Mouse (Mus musculus) limb, embryonic 11.5 days (tissue): Measurements from ENCODE around the gene Rrp12. TPM values are rescaled to one million over a fixed set of nuclear protein-coding genes. Genes with fewer than 3 reads are reported as not detected.

Experiments used
- ATAC-seq: fragments of 200-750 bp; cut with Nextera tagmentation; 2 replicates; pipeline ENCODE4 v1.8.0; 2017; ENCODE audit warnings: low read depth; ENCODE audit not compliant: insufficient number of reproducible peaks, low FRiP score, low TSS enrichment
- DNase-seq: peaks from one replicate; pipeline ENCODE4 v3.0.0-alpha.2; 2015; ENCODE audit warnings: low spot score
- H3K27ac ChIP-seq: fragments of 300-500 bp; sonication (generic); replicated peaks from 2 replicates; pipeline ENCODE4 v1.5.1; 2014; ENCODE audit warnings: low read depth, mild to moderate bottlenecking, low read length
- H3K27me3 ChIP-seq: fragments of 300-500 bp; sonication (generic); 2 replicates; pipeline ENCODE4 v1.6.1; 2014; ENCODE audit warnings: mild to moderate bottlenecking, low read length, mixed read lengths; ENCODE audit not compliant: control insufficient read depth, insufficient read depth
- H3K36me3 ChIP-seq: fragments of 300-500 bp; sonication (generic); 2 replicates; pipeline ENCODE4 v1.6.1; 2014; ENCODE audit warnings: mild to moderate bottlenecking, low read length, moderate library complexity, mixed read lengths; ENCODE audit not compliant: control insufficient read depth, insufficient read depth
- H3K4me1 ChIP-seq: fragments of 300-500 bp; sonication (generic); 2 replicates; pipeline ENCODE4 v1.6.1; 2014; ENCODE audit warnings: low read length, mixed read lengths; ENCODE audit not compliant: control insufficient read depth, insufficient read depth
- H3K4me2 ChIP-seq: fragments of 300-500 bp; sonication (generic); 2 replicates; pipeline ENCODE4 v1.6.1; 2014; ENCODE audit warnings: low read depth, mild to moderate bottlenecking, moderate library complexity; ENCODE audit not compliant: severe bottlenecking
- H3K4me3 ChIP-seq: fragments of 300-500 bp; sonication (generic); 2 replicates; pipeline ENCODE4 v1.5.1; 2014; ENCODE audit warnings: low read depth, low read length
- H3K9ac ChIP-seq: fragments of 300-500 bp; sonication (generic); 2 replicates; pipeline ENCODE4 v1.6.1; 2014; ENCODE audit warnings: mild to moderate bottlenecking, low read length
- H3K9me3 ChIP-seq: fragments of 300-500 bp; sonication (generic); 2 replicates; pipeline ENCODE4 v1.6.1; 2016; ENCODE audit warnings: low read length; ENCODE audit not compliant: control insufficient read depth
- WGBS: fragments of 180-500 bp; shearing (Covaris S2); extraction: QIAGEN DNeasy Blood & Tissue Kit; methylation state at CpG from one replicate; pipeline ENCODE4 v1.1.7; 2014; 5-methylcytosine and 5-hydroxymethylcytosine counted together
- polyA plus RNA-seq: library from polyadenylated mRNA; unstranded; fragments of >200 nt; fragmentation: Nextera tagmentation; extraction: Ambion mirVana; gene quantifications from 2 replicates; pipeline ENCODE4 v1.2.1, GENCODE M21; 2014

The Rrp12 gene
- polyA plus RNA-seq, 1 experiment from 2014 or later, result 16.1 TPM

GRCm38 (mm10) chr19:41839685-41840084 lies 56.3 kb downstream of the Rrp12 start:
- no peaks in the 10 kb centered on the region for H3K27me3 ChIP-seq
- 96% methylated on average over 3 of the region's 3 CpGs for WGBS
- no peak overlapping the region for H3K4me3 ChIP-seq
- no peaks in the 10 kb centered on the region for H3K9me3 ChIP-seq
- no peak overlapping the region for H3K9ac ChIP-seq
- H3K36me3 ChIP-seq, result no peaks in the 10 kb centered on the region
- no peak for DNase-seq
- ATAC-seq, result no peak
- H3K4me1 ChIP-seq, result no peaks in the 10 kb centered on the region
- H3K4me2 ChIP-seq, result no peak overlapping the region
- no peak overlapping the region for H3K27ac ChIP-seq

- no peaks in the 10 kb centered on the region for H3K27me3 ChIP-seq
- no peaks in the 10 kb centered on the region for H3K4me1 ChIP-seq
- ATAC-seq, result no peak
- H3K9ac ChIP-seq, result no peak overlapping the region
- no peak overlapping the region for H3K4me2 ChIP-seq
- no peak for DNase-seq
- 36% methylated on average over 6 of the region's 6 CpGs for WGBS
- no peak overlapping the region for H3K4me3 ChIP-seq
- H3K9me3 ChIP-seq, result no peaks in the 10 kb centered on the region
- no peak overlapping the region for H3K27ac ChIP-seq
- no peaks in the 10 kb centered on the region for H3K36me3 ChIP-seq
Observed at GRCm38 (mm10) chr19:41838808-41839207, 57.2 kb downstream of the Rrp12 start.

- H3K27ac ChIP-seq, result no peak overlapping the region
- H3K36me3 ChIP-seq, result no peaks in the 10 kb centered on the region
- no peak overlapping the region for H3K9ac ChIP-seq
- H3K9me3 ChIP-seq, result no peaks in the 10 kb centered on the region
- H3K4me2 ChIP-seq, result no peak overlapping the region
- DNase-seq (peak; percentile 18), ATAC-seq (no peak)
- H3K4me3 ChIP-seq, result no peak overlapping the region
- H3K4me1 ChIP-seq, result no peaks in the 10 kb centered on the region
- H3K27me3 ChIP-seq, result no peaks in the 10 kb centered on the region; the same call in 1 of the 2 replicates
- WGBS, result 58% methylated on average over 4 of the region's 4 CpGs
Observed at GRCm38 (mm10) chr19:41837917-41838261, 58.1 kb downstream of the Rrp12 start.

GRCm38 (mm10) chr19:41837194-41837916 lies 58.6 kb downstream of the Rrp12 start:
- H3K27ac ChIP-seq, result no peak overlapping the region
- H3K27me3 ChIP-seq, result peaks cover 4% of the 10 kb centered on the region
- ATAC-seq, result no peak
- H3K36me3 ChIP-seq, result no peaks in the 10 kb centered on the region
- 50% methylated on average over 9 of the region's 9 CpGs for WGBS
- no peaks in the 10 kb centered on the region for H3K4me1 ChIP-seq
- DNase-seq, result peak; percentile 21
- H3K9me3 ChIP-seq, result no peaks in the 10 kb centered on the region
- H3K4me3 ChIP-seq, result no peak overlapping the region
- no peak overlapping the region for H3K4me2 ChIP-seq
- H3K9ac ChIP-seq, result no peak overlapping the region

DNA sequence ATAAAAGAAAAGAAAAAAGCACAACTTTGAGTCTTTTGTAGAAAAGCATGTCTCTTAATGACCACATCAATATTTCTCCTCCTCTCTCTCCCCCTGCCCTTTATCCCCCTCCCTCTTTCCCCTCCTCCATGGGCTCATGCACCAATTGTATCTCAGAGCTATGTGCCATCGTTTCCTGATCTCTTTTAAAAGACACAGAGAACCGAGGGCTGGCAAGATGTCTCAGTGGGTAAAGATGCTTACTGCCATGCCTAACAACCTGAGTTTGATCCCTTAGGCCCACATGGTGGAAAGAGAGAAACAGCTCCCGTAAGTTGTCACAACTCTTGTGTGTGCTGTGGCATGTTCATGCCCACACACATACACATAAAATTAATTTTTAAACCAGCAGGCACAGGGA lies 59.3 kb downstream of the Rrp12 start:
- no peak overlapping the region for H3K4me2 ChIP-seq
- ATAC-seq, result no peak
- no peaks in the 10 kb centered on the region for H3K9me3 ChIP-seq
- no peak overlapping the region for H3K9ac ChIP-seq
- no peaks in the 10 kb centered on the region for H3K36me3 ChIP-seq
- H3K4me3 ChIP-seq, result no peak overlapping the region
- H3K4me1 ChIP-seq, result peaks cover 4% of the 10 kb centered on the region
- H3K27me3 ChIP-seq, result peaks cover 10% of the 10 kb centered on the region
- no peak overlapping the region for H3K27ac ChIP-seq
- DNase-seq, result no peak
- WGBS, result 50% methylated on average over 3 of the region's 3 CpGs

GRCm38 (mm10) chr19:41835816-41836215 lies 60.2 kb downstream of the Rrp12 start:
- peak; percentile 39 for DNase-seq
- no peak overlapping the region for H3K27ac ChIP-seq
- no peaks in the 10 kb centered on the region for H3K36me3 ChIP-seq
- H3K4me1 ChIP-seq, result peaks cover 6% of the 10 kb centered on the region
- H3K4me2 ChIP-seq, result no peak overlapping the region
- H3K9me3 ChIP-seq, result no peaks in the 10 kb centered on the region
- WGBS, result 2% methylated on average over 6 of the region's 6 CpGs
- H3K9ac ChIP-seq, result no peak overlapping the region
- peaks cover 13% of the 10 kb centered on the region for H3K27me3 ChIP-seq
- no peak for ATAC-seq
- no peak overlapping the region for H3K4me3 ChIP-seq

DNA sequence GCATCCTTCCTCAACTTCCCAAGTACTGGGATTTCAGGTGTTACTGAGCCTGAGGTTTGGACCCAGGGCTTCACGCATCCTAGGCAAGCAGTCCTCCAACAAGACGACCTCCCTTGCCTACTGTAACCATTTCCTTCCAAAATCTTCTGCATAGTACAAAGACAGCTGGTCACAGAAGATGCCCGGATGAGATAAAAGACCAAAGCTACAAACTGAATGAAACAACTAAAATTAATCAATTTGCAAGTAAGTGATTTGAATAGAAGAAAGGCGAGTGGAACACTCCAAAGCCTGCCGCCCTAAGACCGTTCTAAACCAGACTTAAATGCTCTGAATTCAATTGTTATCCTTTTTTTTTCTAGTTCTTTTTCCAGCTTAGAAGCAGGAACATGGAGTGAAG lies 60.6 kb downstream of the Rrp12 start:
- H3K9ac ChIP-seq, result no peak overlapping the region
- no peaks in the 10 kb centered on the region for H3K36me3 ChIP-seq
- DNase-seq (no peak), ATAC-seq (no peak)
- H3K27me3 ChIP-seq, result peaks cover 17% of the 10 kb centered on the region
- H3K27ac ChIP-seq, result no peak overlapping the region
- no peaks in the 10 kb centered on the region for H3K9me3 ChIP-seq
- WGBS, result 57% methylated on average over 6 of the region's 6 CpGs
- H3K4me2 ChIP-seq, result no peak overlapping the region
- peaks cover 9% of the 10 kb centered on the region for H3K4me1 ChIP-seq
- H3K4me3 ChIP-seq, result no peak overlapping the region

- Histone ChIP-seq H3K36me3 (no peaks in the 10 kb centered on the region), H3K9ac (no peak overlapping the region), H3K27me3 (peaks cover 19% of the 10 kb centered on the region), H3K9me3 (no peaks in the 10 kb centered on the region), H3K27ac (no peak overlapping the region), H3K4me2 (no peak overlapping the region), H3K4me3 (no peak overlapping the region), H3K4me1 (peaks cover 11% of the 10 kb centered on the region)
- WGBS, result 67% methylated on average over 13 of the region's 13 CpGs
- DNase-seq, result peak; percentile 22
- ATAC-seq, result no peak
Observed at GRCm38 (mm10) chr19:41832501-41833201, 63.3 kb downstream of the Rrp12 start.
